Mouse (Mus musculus) testis, adult 10 weeks (tissue): ENCODE data around the gene Gm21828. TPM values are rescaled to one million over a fixed set of nuclear protein-coding genes. Genes with fewer than 3 reads are reported as not detected.

Experiments used
- polyA plus RNA-seq: library from polyadenylated mRNA; stranded (reverse); fragments of 350-450 nt; fragmentation: Illumina TruSeq; extraction: RNeasy Lipid Tissue Mini Kit (QIAGEN cat#74804); gene quantifications from one replicate; pipeline ENCODE4 v1.2.3, GENCODE M21; 2014; ENCODE audit warnings: low read depth, low replicate concordance

The Gm21828 gene
- not detected for polyA plus RNA-seq

DNA sequence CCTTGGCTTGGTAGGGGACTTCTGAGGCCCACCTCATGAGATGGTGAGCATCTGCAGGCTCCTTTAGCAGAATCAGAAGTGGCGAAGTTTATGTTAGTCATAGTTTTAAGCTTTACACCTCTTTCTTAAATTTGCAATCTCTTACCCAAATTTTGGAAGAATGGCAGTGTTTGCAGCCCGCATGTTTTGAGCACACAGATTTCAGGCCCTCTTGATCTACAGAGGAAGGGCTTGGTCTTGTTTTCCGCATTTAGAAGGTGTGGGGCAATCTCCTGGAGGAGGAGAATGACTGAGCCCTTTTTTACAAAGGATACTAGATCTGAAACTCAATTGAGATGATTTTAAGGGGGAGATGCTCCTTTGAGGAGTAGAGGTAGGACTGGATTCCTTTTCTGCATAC is at the start of gene Gm21828:
TSS of gene Gm21828 (minus strand) at position 101 of the 400 bp plus-strand sequence.

DNA sequence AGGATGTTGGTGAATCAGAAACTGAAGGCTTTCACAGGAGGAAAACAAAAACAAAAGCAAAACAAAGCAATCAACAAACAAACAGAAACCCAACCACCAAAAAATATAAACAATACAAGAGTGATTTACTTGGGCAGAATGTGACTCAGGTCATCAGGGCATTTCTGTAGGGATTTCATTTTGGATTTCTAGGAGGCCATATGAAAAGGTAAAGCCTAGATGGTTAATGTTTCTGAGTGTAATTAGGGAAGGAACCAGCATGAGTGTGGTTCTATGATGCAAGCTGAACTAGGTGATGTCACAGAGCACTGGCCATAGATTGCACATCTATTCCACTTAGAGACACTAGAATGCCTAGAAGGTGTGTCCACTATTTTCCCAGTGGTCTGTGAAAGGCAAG is 28.4 kb upstream of the Gm21828 start, which contains the start of the genes Gm21440 and Gm21454:
TSS of gene Gm21440 (plus strand) at position 301 of the 400 bp plus-strand sequence.
TSS of gene Gm21454 (plus strand) at position 352 of the 400 bp plus-strand sequence.

Other genes with a start within 250 kb of the Gm21828 start
- 10.1 TPM for gene Gm20807, start 181.0 kb downstream of the Gm21828 start, polyA plus RNA-seq
- gene Gm21891, start 90.4 kb downstream of the Gm21828 start, polyA plus RNA-seq: not detected
- gene Gm21425, start 62.0 kb downstream of the Gm21828 start, polyA plus RNA-seq: not detected
- 6.6 TPM for gene Gm21440, start 28.5 kb upstream of the Gm21828 start, polyA plus RNA-seq
- gene Gm21454, start 28.5 kb upstream of the Gm21828 start, polyA plus RNA-seq: 18.8 TPM
- not detected for gene Gm21725, start 125.1 kb upstream of the Gm21828 start, polyA plus RNA-seq
- gene Gm21866, start 241.7 kb upstream of the Gm21828 start, polyA plus RNA-seq: not detected